Mouse (Mus musculus) left cerebral cortex, postnatal 4 days (tissue): ENCODE data around the gene Kctd7. TPM values are rescaled to one million over a fixed set of nuclear protein-coding genes. Genes with fewer than 3 reads are reported as not detected.
A peak's percentile ranks its signal among the peaks of the same experiment; 100 is the strongest.

Experiments
- DNase-seq: peaks from one replicate; pipeline ENCODE4 v3.0.0-alpha.2; 2022
- intact Hi-C: fragments of 180-260 bp; cut with DNase I; formaldehyde crosslinking; loops from one replicate; pipeline ENCODE4 v1.15.1; 2025
- total RNA-seq, 2 experiments: library from RNA; stranded (reverse); gene quantifications; 2 replicates each; pipeline ENCODE4 v1.2.3; 2021

Kctd7 gene
- total RNA-seq, 2 experiments from 2014 or later, result 17.3 to 19.7 TPM

DNA sequence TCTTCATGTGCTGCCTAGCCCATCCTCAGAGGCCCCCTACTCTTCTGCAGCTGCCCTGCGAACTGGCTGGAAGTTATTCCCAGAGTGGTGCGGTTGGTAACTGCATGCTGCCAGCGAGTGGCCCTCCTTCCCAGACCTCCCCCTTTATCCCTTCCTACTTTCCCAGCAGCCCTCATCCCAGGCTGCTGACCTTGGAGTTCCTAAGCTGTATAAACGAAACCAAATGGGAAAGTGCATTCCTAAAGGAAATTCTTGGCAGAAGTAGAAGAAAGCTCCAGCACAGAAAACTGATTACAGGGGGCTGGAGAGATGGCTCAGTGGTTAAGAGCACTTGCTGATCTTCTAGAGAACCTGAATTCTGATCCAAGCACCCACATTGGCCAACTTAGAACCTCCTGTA is 2.6 kb upstream of the Kctd7 start:
- DNase-seq, result no peak
- intact Hi-C loops, result loop anchor here (10.0 kb wide), 1 partner anchor 117 kb away; the partner anchor contains the start of genes Asl and Crcp

DNA sequence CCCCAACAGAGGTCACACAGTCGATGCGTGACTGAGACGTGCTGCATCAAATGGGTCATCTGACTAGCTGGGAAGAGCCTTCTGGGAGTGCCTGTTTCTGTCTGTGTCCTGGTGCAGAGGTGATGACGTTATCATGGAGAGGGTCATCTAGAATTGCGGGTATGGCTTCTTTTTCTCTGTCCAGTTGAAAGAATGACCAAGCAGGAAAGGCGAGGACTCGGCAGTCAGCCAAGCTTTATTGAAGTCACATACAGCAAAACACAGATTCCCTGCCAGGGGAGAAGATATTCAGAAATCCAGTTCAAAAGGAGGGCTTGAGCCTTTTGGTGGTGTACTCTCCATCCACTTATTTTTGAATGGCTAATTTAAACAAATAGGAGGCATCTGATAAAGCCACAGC is 1.6 kb upstream of the Kctd7 start:
- intact Hi-C loops, result loop anchor here (10.0 kb wide), 1 partner anchor 118 kb away; the partner anchor contains the start of genes Asl and Crcp
- DNase-seq, result no peak

DNA sequence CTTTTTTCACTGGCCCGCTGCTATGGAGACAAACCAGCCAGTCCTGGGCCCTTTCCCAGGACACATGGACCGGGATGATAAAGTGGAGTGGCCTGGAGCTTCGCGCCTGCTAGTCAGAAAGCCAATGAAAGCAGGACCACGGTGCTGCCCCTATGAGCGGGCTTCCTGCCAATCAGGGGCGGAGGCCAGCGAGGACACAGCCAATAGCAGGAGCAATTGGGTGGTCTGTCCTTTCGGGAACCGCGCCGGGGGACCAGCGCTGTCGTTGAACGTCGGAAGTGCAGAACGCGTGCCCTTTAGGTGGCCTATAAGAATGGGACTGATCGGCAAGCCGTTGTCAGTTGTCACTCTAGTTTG is 706 bp upstream of the Kctd7 start:
- peak; percentile 93 for DNase-seq
- intact Hi-C loops, result loop anchor here (10.0 kb wide), 1 partner anchor 119 kb away; the partner anchor contains the start of genes Asl and Crcp

DNA sequence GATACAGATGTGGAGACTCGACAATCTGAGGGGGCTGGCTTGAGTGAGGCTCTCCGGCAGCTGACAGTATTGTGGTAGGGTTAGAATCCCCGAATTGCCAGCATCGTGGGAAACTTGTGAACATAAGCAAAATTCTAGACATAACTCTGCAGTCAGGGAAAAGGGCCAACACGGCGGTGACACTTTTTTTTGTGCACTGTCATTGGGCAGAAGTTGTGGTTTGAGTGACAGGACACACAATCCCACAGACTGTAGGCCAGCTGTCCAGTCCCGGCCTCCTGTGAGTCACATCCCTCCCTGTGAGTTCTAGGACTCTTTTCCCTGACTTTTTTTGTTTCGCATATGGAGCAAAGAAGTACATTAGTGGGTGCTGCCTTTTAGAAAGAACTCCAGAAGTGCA is 1.3 kb downstream of the Kctd7 start:
- intact Hi-C loops, result loop anchor here (10.0 kb wide), 1 partner anchor 121 kb away; the partner anchor contains the start of genes Asl and Crcp
- no peak for DNase-seq

DNA sequence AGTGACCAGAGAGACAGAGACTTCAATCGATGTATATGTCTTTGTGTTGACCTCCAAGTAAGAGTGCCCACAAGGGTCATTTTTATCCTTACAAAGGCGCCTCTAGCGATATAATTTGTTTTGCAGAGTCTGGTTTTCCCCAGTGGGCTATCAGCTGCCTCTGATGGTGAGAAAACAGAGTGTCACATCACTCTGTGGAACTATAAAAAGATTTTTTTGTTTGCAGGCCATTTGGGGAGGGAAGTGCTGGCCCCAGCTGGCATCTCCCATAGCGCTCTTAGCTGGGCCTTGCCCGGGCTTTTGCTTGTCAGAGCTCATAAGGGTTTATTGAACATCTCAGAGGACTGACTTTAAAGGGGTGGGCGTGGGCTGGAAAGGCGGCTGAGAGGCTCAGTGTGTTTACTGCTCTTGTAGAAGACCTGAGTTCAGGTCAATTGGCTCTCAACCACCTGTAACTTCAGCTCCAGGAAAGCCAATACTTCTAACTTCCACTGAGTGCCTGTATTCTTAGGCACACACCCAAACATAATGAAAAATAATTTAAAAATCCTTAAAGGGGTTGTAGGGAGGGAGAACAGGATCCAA is 5.2 kb downstream of the Kctd7 start:
- intact Hi-C loops, result loop anchor here (10.0 kb wide), 1 partner anchor 125 kb away; the partner anchor contains the start of genes Asl and Crcp

DNA sequence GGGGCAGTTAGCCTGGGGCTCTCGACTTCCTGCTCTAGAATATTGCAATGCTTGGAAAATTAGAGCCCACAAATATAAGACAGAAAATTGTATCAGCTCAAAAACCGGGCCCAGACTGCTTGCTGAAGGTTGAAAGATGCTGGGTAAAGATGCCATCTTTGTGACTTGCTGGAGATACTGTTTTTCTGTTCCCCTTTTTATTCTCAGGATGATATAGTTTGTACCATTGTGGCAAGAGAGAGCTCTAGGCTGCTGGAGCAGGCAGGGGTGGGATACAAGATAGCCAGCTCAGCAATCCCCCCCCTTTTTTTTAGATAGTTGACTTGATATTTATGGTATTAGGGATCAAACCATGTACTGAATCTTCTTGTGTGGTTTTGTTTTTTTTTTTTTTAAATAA is 9.6 kb downstream of the Kctd7 start:
- DNase-seq, result no peak
- intact Hi-C loops, result no loop called here

More for the DNA sequence above, 5.2 kb downstream of the Kctd7 start:
- no peak for DNase-seq

DNA sequence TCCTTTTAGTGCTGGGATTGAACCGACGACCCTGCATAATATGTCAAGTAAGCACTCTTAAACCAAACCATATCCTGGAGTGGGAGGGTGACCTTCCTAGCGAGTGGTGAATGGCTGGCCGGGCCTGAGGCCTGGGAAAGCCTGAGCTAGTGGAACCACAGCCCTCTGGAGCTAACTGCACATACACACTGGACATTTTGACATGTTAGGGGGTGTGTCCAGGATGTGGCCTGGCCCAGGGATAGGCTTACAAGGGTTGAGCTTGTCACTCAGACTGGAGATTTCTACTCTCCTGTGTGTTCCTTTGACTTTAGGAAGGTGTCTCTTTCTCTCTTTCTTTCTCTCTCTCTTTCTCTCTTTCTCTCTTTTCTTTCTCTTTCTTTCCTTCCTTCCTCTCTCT is 13.9 kb downstream of the Kctd7 start:
- DNase-seq, result no peak
- intact Hi-C loops, result no loop called here

DNA sequence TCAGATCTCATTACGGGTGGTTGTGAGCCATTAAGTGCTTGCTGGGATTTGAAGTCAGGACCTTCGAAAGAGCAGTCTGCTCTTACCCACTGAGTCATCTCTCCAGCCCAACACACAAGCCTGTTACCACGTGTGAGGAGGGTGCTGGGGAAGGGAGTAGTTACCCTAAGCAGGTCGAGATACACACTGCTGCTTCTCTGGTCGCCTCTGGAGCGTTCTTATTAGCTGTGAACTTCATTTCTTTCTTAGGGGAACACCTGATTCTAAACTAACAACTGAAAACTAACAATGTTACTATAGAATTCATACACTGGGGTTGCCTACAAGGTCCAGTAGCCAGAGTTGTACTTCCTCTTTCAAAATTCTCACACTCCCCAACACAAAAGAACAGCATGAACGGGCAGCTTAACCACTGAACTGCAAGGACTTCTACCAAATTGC is 15.1 kb downstream of the Kctd7 start:
- no peak for DNase-seq
- intact Hi-C loops, result loop anchor here (5.0 kb wide), 1 partner anchor 92 kb away; no protein-coding TSS in a partner anchor

DNA sequence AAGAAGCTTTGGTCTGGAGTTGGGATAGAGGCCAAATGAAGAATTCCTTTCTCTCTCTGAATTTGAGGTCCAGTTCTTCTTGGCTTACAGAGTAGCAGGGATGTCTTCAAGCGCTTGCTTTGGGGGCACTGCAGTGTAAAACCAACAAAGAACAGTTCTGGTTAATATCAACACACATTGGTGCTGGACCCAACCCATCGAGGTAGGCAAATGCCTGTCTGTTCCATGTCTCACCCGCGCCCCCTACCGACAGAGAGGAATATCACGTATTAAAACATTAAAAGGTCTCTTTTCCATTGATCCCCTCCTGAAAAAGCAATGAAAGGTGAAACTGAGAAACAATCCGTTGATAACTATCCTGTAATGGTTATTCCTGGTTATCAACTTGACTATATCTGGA is 19.0 kb downstream of the Kctd7 start:
- intact Hi-C loops, result loop anchor here (5.0 kb wide), 1 partner anchor 96 kb away; no protein-coding TSS in a partner anchor
- peak; percentile 80 for DNase-seq

DNA sequence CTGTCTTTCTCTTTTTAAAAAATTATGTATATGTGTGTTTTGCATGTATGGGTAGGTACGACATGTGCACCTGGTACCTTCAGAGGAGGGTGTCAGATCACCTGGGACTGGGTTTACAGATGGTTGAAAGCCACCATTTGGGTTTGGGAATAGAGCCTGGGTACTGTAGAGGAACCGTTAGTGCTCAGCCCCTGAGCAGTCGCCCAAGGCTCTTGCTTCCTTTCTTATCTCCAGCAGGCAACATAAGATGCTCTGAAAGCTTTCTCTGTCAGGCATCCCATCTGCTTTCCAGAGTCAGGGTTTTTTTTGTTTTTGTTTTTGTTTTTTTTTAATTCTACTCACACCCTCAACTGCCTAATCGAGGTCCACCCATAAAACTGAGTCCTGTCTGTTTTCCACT is 20.6 kb downstream of the Kctd7 start:
- intact Hi-C loops, result no loop called here
- no peak for DNase-seq

DNA sequence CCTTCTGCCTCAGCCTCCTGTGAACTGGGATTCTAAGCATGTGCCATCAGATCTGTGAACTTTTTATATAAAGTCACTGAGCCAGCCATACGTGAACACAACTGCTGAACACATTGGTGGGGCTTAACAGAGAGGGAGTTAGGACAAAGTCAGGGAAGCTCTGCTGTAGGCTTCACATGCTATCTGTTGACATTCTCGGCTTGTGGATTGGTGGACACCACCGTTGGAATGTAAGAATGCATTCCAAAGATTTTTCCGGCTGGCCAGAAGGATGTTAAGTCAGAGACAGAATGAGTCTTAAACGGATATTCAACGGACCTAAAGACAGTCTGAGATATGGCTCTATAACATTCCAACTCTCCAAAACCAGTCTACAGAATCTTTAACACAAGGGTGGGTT is 24.4 kb downstream of the Kctd7 start:
- DNase-seq, result no peak
- intact Hi-C loops, result no loop called here

DNA sequence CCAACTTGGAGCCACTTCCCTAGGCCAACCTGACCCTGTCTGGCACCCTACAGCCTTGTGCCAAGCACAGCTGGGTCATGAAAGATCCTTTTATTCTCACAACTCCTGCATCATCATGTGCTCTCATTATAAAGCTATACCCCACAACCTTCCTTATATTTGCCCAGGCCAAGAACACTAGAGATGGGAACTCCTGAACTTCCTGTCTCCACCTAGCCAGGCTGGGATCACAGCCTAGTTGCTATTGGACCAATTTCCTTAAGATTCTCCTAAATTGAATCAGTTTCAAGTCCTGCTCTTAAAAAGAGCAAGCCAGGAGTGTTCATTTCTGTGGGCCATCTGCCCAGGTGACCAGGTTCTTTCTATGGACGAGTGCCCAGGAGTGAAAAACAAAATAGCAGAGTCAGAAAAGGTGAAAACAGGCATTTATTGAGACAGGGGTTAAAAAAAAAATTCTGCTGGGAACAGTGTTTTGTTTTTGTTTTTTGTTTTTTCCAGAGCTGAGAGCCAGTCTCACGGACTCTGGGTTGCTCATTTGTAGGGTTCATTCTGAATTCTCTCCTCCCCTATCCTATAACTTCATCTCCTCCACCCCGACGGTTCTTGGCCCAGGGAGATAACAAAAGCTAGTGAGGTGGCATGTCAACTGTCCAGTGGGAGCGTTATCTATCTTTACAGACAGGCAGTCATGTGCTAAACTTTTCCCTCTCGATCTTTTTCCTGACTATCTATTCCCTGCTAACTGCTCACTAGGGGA is 26.2 kb downstream of the Kctd7 start:
- intact Hi-C loops, result no loop called here
- no peak for DNase-seq

DNA sequence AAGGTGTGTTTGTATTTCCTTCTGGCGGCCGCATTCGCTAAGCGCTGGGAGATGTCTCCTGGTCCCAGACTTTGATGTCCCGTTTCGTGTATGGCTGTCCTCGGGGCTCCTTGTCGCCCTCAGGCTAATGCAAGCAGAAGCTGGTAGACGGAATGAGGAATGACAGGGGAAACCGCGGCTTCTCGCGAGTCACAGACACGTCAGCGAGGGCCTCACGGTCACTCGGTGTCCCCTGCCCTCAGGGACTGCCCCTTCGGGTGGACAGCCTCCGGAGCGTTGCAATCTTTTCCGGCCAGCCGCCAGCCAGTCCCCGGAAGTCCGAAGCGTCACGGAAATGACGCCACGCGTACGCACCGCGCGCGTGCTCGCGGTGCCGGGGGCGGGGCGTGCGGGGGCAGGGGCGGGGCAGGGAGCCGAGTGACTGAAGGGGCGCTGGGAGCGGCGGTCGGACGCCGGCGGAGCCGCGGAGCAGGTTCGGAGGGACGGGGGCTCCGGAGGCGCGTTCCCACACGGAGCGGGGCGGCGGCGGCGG is 26.8 kb downstream of the Kctd7 start, which contains the start of gene Rabgef1:
TSS of gene Rabgef1 (plus strand) at position 376 of the 532 bp plus-strand sequence.
- intact Hi-C loops, result no loop called here
- DNase-seq, result peak; percentile 94

DNA sequence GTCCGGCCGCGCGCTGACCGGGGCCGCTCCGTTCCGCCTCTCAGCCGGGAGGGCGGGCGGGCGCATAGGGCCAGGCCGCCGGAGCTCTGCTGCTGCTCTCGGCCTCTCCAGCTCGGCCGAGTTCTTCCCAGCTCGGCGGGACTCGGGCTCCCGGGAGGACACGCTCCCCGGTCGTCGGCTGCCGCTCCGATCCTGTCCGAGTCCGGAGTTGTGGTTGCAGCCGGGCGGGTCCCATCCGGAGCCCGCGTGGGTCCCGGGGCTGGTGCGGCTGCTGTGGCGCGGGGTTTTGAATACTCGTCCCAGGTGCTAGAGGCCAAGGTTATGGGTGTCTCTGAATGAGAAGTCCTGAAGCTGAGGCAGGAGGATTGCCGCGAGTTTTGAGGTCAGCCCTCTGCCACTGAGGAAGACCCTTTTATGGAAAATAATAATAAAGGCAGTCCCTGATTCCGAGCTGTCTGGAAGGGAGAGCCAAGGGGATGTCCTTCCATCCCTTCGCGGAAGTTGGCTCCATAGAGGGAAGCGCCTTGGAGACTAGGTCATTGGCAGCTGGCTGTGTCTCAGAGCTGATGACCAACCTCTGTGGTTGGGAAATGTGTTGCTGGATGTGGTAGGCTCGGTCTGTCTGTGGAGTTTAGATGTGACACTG is 27.4 kb downstream of the Kctd7 start:
- DNase-seq, result no peak

DNA sequence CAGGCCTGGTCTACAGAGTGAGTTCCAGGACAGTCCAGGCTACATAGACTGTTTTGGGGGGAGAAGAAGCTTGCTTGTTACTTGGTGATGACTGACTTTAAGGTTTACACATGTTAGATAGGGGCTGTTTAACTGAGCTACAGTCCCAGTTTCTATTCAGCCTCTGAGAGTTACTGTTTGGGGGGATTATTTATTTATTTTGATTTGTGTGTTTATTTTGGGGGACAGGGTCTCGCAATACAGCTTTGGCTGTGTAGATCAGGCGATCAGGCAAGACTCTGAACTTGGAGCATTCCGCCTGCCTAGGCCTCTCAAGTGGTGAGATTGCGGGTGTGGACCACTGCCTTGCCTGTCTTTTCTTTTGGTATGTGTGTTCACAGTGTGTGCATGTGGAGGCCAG is 28.4 kb downstream of the Kctd7 start:
- intact Hi-C loops, result no loop called here
- DNase-seq, result no peak

More for the DNA sequence above, 27.4 kb downstream of the Kctd7 start:
- intact Hi-C loops, result no loop called here

DNA sequence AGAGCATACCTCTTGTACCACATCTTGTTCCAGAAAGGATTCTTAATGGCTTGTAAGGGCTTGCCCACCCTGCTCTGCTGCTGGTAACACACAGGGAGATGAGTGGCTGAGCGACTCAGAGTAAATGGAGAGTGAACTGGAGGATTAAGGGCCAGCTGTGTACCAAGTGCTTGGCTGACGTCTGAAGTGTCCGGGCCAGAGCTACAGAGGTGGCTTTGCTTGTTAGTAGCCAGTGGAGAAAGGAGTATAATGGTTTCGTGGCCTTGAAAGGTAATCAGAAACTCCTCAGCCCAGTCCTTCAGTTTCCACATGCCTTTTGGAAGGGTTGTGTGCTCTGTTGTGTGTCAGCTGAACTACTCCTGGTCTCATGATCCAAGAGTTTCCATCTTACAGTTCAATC is 33.2 kb downstream of the Kctd7 start:
- no peak for DNase-seq
- intact Hi-C loops, result no loop called here

DNA sequence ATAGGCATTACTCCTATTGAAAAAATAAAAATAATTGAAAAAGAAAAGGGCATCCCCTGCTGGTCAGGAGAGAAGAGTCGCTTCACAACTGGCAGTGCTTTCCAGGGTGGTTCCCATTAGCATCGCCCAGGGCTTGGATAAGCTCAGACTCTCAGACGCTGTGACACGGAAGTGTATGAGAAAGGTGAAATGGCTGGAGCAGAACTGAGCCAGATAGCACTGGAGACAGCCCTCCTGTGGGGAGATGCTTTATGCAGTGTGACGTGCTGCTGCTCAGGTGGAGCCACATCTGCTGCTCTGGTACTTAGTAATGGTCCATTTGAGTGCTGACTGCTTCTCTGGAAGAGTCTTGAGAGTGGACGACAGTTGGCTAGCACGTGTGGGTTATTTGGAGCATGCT is 35.7 kb downstream of the Kctd7 start:
- no peak for DNase-seq
- intact Hi-C loops, result no loop called here

DNA sequence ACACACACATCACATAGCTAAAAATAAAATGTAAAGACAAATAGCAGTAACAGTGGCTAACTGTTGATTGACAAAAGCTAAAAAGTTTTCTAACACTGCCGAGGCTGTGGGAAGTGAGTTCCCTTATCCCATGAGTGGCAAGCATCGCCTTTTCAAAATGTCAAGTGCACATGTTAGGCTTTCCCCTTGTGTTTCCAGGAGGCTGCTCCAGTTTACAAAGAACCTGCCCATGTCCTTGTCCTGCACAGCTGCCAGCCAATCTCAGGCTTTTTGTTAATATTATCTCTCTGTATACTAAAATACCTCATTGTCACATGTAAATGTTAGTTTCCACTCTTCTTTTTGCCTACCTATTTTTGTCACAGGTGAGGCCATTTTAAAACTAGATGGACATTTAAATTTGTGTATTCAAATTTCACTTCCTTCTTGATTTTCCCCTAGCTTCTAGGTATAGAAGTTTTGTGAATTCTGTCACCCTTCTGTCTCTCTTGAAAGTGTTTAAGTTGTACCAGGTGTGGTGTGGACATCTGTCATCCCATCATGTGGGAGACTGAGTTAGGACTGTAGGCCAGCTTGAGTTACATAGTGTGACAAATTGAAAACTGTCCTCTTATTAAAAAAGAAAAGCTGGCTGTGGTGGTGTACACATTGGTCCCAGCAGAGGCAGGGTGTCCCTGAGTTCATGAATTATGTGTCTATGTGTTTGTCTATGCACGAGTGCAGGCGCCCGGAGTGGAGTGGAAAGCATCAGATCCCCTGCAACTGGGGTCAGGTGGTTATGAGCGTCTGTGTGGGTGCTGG is 37.3 kb downstream of the Kctd7 start:
- no peak for DNase-seq
- intact Hi-C loops, result no loop called here

DNA sequence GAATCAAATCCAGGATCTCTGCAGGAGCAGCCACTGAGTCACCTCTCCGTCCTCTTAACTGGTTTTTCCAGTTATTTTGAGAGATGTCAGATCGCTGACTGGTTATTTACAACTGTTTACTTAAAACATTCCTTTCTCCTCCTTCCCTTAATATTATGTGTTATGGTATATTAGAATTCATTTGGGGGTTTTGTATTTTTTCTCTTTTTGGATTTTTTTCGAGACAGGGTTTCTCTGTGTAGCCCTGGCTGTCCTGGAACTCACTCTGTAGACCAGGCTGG is 37.8 kb downstream of the Kctd7 start:
- DNase-seq, result no peak
- intact Hi-C loops, result no loop called here

DNA sequence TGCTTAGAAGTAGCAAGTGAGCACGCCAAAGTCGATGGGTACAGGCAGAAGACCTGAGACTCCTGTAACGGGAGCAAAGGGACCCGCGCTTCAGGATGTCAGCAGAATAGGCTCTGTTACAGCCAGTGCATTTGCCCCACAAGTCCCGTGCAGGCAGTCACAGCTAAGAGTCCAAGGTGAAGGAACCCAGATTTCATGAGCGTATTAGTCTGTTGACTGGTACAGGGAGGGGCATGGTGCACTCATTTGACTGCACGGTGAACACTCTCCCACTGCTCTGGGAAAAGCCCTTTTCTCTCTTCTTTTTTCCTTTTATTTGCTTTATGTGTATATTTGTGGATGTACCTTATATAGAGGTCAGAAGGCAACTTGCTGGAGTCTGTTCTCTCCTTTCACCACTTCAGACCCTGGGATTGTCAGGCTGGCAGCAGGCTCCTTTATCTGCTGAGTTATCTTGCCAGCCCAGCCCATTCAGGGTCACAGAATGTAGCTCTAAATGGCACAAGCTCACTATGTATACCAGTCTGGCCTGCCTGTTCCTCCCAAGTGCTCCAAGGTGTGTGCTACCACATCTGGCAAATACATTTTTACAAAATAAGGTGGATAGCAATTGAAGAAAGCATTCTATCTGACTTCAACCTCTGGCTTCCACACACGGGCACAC is 39.7 kb downstream of the Kctd7 start:
- intact Hi-C loops, result no loop called here
- no peak for DNase-seq
